Mouse (Mus musculus) kidney, adult 2 months (tissue): Measurements from ENCODE around the gene Lsamp.

ENCODE experiments used
- CTCF ChIP-seq: fragments of 200-500 bp; conservative IDR thresholded peaks from 2 replicates; pipeline ENCODE4 v1.5.1; 2011; ENCODE audit warnings: low read depth, mild to moderate bottlenecking, control low read depth, low read length, moderate library complexity, mixed read lengths; ENCODE audit not compliant: insufficient read depth, insufficient read length
- POLR2A ChIP-seq: fragments of 200-500 bp; IDR thresholded peaks from one replicate; pipeline ENCODE4 v1.6.1; 2011; ENCODE audit warnings: low read depth, low read length, control low read depth

DNA sequence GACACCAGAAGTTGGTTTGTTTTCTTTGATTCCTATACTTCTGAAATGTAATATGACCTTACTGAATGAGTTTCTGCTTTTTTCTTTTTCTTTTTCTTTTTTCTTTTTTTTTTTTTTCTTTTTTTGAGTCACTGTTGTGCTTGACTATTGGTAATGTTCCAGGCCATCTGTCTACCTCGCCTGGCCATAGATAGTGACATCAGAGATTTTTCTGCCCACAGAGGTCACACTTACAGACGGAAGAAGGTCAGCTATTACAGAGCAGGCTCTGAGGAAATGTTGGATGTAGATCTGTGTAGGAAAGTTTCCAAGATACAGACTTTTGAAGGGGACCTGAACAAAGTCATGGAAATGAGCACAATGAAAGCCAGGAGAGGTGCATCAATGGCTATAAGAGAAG is 76.3 kb downstream of the Lsamp start:
- TF ChIP-seq CTCF = no peak
- no peak for TF ChIP-seq POLR2A
